Mouse (Mus musculus): ENCODE data around the gene Olfr111. TPM values are rescaled to one million over a fixed set of nuclear protein-coding genes. Genes with fewer than 3 reads are reported as not detected.
"Not testable (repeated sequence)": the region's sequence is repeated elsewhere in the genome, so short reads cannot be mapped to it uniquely, and the experiment has no call there.

Gene Olfr111
- 1 to 10 TPM in 1 of 4 experiments, under 1 TPM in 3; 0.21 to 1.4 (median 0.56) TPM for total RNA-seq (2022)

DNA sequence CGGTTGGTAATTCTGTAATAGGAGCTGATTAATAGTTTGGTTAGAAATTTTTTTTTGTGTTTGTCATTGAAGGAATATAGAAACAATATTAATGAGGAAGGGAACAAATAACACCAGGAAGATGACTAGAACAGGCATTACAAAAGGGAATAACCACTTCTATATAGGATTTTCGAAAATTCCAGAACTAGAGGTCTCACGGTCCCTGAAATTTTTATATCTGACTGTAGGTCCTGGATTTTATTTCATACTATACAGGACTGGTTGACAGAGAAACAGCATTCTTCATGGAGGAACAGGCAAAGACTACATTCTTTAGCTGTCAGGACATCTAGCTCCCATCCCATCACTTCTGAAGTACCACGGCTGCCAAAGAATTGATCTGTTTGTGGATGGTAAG lies at the start of gene Olfr111:
Olfr111 (plus strand) TSS at position 301 of the 400 bp plus-strand sequence.
- no peak for DNase-seq

- DNase-seq = no peak
Observed at GRCm38 (mm10) chr17:37458616-37459015, 49.2 kb upstream of the Olfr111 start, which contains the start of gene Olfr109. Gene Olfr109, plus strand, starts transcription at chr17:37458916.

GRCm38 (mm10) chr17:37483452-37483851 lies 24.4 kb upstream of the Olfr111 start, which contains the start of gene H2-M2:
Gene H2-M2, minus strand, starts transcription at chr17:37483552.
- no peak for DNase-seq

- DNase-seq = no peak
Observed at GRCm38 (mm10) chr17:37491930-37492518, 15.8 kb upstream of the Olfr111 start, which contains the start of gene Olfr110. Gene Olfr110, plus strand, starts transcription at chr17:37492468.

GRCm38 (mm10) chr17:37524612-37525011 lies 16.8 kb downstream of the Olfr111 start:
- DNase-seq = not testable (repeated sequence)

DNA sequence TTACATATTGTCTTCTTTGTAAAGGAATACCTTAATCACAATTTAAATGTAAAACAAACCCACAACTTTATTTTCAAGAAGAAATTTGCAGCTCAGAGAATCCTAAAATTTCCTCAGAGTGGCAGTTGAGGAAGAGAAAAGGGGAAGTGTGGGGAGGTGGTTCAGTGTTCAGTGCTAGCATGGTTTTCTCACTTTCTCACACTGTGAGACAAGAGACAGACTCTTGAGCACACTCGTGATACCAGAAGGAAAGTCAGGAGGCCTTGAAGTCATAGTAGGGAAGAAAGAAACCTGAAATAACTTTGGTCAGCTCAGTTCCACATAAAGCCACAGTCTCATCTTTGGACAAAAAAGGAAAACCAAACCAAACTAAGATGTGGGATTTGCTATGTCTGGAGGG lies 17.6 kb downstream of the Olfr111 start:
- not testable (repeated sequence) for DNase-seq

DNA sequence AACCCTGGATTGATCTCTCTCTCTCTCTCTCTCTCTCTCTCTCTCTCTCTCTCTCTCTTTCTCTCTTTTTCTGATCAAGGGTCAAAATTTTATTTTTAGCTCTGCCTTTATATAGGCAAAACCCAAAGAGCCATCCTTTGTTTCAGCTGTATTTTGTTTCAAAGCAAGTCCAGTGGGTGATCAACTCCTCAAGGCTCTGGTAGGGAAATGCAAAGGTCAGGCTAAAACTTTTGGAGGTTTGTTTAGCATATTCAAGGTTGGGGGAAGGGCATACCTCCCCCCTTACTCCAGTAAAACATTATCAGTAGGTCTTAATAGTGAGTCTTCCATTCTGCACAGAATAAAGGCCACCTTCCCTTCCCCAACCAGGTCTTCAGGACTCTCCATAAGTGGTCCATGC lies 27.3 kb downstream of the Olfr111 start:
- DNase-seq = no peak

GRCm38 (mm10) chr17:37538416-37538815 lies 30.6 kb downstream of the Olfr111 start:
- DNase-seq = not testable (repeated sequence)

GRCm38 (mm10) chr17:37541454-37542119 lies 33.8 kb downstream of the Olfr111 start:
- DNase-seq = no peak

- DNase-seq = no peak
Observed at GRCm38 (mm10) chr17:37543800-37544435, 36.1 kb downstream of the Olfr111 start.

- no peak for DNase-seq
Observed at GRCm38 (mm10) chr17:37558913-37559615, 51.2 kb downstream of the Olfr111 start.

DNA sequence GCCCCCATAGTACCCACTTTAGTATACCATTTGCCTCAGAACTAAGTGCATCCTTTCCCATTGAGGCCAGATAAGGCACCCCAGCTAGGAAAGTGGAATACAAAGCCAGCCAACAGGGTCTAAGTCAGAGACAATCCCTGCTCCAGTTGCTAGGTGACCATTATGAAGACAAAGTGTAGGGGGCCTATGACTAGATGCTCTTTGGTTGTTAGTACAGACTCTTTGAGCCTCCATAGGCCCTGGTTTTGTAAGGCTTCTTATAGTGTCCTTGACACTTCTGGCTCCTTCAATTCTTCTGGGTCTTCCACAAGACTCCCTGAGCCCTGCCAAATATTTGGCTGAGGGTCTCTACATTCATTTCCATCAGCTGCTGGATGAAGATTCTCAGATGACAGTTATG lies 61.5 kb downstream of the Olfr111 start, which contains the start of gene Olfr112:
Olfr112 (minus strand) TSS at position 101 of the 400 bp plus-strand sequence.
- DNase-seq = no peak

DNA sequence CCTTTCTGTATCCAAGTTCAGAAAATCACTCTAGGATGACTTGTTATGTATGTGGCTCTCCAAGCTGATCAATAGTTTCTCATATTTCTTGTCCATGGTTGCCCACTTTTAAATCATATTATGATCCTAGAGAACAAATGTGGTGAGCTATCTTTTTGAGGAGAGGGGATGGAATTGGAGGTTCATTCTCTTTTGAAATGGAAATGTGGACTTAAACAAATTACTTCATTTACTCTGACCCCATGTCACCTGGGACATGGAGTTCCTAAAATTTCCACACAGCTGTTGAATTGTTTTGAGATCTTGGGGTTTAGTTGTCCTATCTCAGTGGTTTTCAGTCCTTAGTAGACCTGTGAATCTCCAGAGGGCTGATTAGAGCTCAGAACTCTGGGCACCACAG lies 69.7 kb downstream of the Olfr111 start, which contains the start of gene Olfr113:
Olfr113 (minus strand) TSS at position 101 of the 400 bp plus-strand sequence.
- DNase-seq = no peak

Other genes starting within 250 kb of the Olfr111 start
- gene Olfr98, start 244.3 kb upstream of the Olfr111 start, total RNA-seq (2022) = not detected
- 1 to 10 TPM; 5.5 to 8.0 (median 6.8) TPM for gene H2-M3, start 237.8 kb upstream of the Olfr111 start, total RNA-seq (2022)
- not detected for gene Olfr99, start 224.6 kb upstream of the Olfr111 start, total RNA-seq (2022)
- gene Olfr101, start 203.7 kb upstream of the Olfr111 start, total RNA-seq (2022) = not detected
- not detected for gene Olfr102, start 191.0 kb upstream of the Olfr111 start, total RNA-seq (2022)
- gene Olfr103, start 168.3 kb upstream of the Olfr111 start, total RNA-seq (2022) = not detected
- not detected for gene Olfr104-ps, start 148.4 kb upstream of the Olfr111 start, total RNA-seq (2022)
- gene Olfr105-ps, start 129.0 kb upstream of the Olfr111 start, total RNA-seq (2022) = not detected
- not detected for gene Olfr106-ps, start 117.6 kb upstream of the Olfr111 start, total RNA-seq (2022)
- not detected for gene Olfr107, start 108.8 kb upstream of the Olfr111 start, total RNA-seq (2022)
- not detected for gene Olfr108, start 62.5 kb upstream of the Olfr111 start, total RNA-seq (2022)
- gene Olfr109, start 49.1 kb upstream of the Olfr111 start, total RNA-seq (2022) = not detected
- 1 to 10 TPM; 1.6 to 7.5 (median 3.9) TPM for gene H2-M2, start 24.5 kb upstream of the Olfr111 start, total RNA-seq (2022)
- under 1 TPM in 1 of 4 experiments, not detected in 3; 0.30 TPM for gene Olfr110, start 15.6 kb upstream of the Olfr111 start, total RNA-seq (2022)
- gene Olfr112, start 61.4 kb downstream of the Olfr111 start, total RNA-seq (2022) = not detected
- not detected for gene Olfr113, start 69.6 kb downstream of the Olfr111 start, total RNA-seq (2022)
- gene Olfr114, start 84.7 kb downstream of the Olfr111 start, total RNA-seq (2022) = not detected
- not detected for gene Olfr115, start 119.1 kb downstream of the Olfr111 start, total RNA-seq (2022)
- gene Olfr116, start 119.2 kb downstream of the Olfr111 start, total RNA-seq (2022) = not detected
- gene Olfr117, start 155.8 kb downstream of the Olfr111 start, total RNA-seq (2022) = not detected
- not detected for gene Olfr118, start 159.0 kb downstream of the Olfr111 start, total RNA-seq (2022)
- gene Olfr119, start 188.5 kb downstream of the Olfr111 start, total RNA-seq (2022) = not detected
- gene Olfr120, start 213.8 kb downstream of the Olfr111 start, total RNA-seq (2022) = not detected
- gene Olfr121, start 240.8 kb downstream of the Olfr111 start, total RNA-seq (2022) = not detected

Measured in adrenal gland, adult 8-10 months (tissue).